Mouse (Mus musculus): ENCODE measurements at regions not wholly inside any gene's neighbourhood (a gene's known extent, or its start where the extent isn't known, plus 50 kb on each side); places are given as distances from the start of the nearest gene placed in this dataset.
A peak's percentile ranks its signal among the peaks of the same experiment; 100 is the strongest.

DNA sequence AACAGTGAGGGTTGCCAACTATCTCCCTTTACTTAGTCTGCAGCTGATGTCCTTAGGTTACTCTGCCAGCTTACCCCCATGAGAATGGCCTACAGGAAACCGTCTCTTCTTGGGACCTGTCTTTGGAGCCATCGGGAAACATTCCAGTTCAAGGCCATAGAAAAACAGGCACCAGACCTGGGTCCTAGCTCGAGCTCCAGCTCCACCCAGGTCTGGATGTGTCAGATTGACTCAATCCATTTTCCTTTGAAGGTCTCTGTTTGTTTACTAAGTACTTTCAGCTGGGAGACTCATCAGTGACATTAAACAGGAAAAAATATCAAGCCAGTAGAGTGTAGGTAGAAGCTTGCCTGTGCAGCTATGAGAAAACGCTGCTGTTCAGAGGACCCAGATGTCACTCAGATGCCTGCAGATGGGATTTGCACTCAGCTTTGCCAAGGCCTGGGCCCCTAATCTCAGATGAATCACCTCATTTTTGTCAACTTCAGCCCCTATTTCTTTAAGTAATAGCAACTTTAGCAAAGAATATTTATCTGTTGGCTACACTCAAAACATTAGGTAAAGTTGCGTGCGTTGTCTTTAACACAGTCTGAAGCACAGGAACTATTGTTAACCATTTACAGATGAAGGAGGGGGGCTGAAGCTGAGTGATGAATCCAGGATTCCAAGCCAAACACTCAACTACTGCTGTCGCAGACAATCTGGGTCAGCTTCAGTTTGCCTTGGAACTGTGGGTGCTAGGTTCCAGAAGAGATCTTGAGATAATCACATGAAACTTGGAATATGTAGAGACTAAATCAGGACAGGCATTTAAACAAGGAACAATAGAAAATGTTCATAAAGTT lies 359.0 kb upstream of the Tnp1 start:
- TF ChIP-seq POLR2A (IDR thresholded peaks at IDR 0.05; ENCODE audit: borderline replicate concordance, insufficient read depth, low read length) (no peak), CTCF (IDR thresholded peaks at IDR 0.05; ENCODE audit: borderline replicate concordance, insufficient read depth, low read depth, low read length) (no peak)
- Histone ChIP-seq H3K27ac (ENCODE audit: insufficient read depth, low read length) (no peak overlapping the region), H3K27me3 (ENCODE audit: control insufficient read depth, insufficient read depth, low read length) (no peaks in the 10 kb centered on the region), H3K4me1 (ENCODE audit: control insufficient read depth, insufficient read depth, low read length) (no peaks in the 10 kb centered on the region), H3K4me3 (replicated peaks; ENCODE audit: insufficient read depth, low read depth, low read length) (no peak overlapping the region)
- WGBS: 67% methylated on average over 7 of the region's 7 CpGs
- no peak for DNase-seq

GRCm38 (mm10) chr1:73368222-73368621 lies 352.5 kb upstream of the Tnp1 start:
- 78% methylated on average over 5 of the region's 5 CpGs for WGBS
- no peak overlapping the region for H3K27ac ChIP-seq (ENCODE audit: insufficient read depth, low read length)
- no peaks in the 10 kb centered on the region for H3K27me3 ChIP-seq (ENCODE audit: control insufficient read depth, insufficient read depth, low read length)
- no peak for DNase-seq
- H3K4me1 ChIP-seq (ENCODE audit: control insufficient read depth, insufficient read depth, low read length): no peaks in the 10 kb centered on the region
- H3K4me3 ChIP-seq (replicated peaks; ENCODE audit: insufficient read depth, low read depth, low read length): no peak overlapping the region
- TF ChIP-seq CTCF (IDR thresholded peaks at IDR 0.05; ENCODE audit: borderline replicate concordance, insufficient read depth, low read depth, low read length) (no peak), POLR2A (IDR thresholded peaks at IDR 0.05; ENCODE audit: borderline replicate concordance, insufficient read depth, low read length) (no peak)

GRCm38 (mm10) chr1:73365842-73366241 lies 350.1 kb upstream of the Tnp1 start:
- Histone ChIP-seq H3K27ac (ENCODE audit: insufficient read depth, low read length) (no peak overlapping the region), H3K4me1 (ENCODE audit: control insufficient read depth, insufficient read depth, low read length) (no peaks in the 10 kb centered on the region), H3K27me3 (ENCODE audit: control insufficient read depth, insufficient read depth, low read length) (no peaks in the 10 kb centered on the region), H3K4me3 (replicated peaks; ENCODE audit: insufficient read depth, low read depth, low read length) (no peak overlapping the region)
- 88% methylated on average over 4 of the region's 4 CpGs for WGBS
- DNase-seq: no peak
- TF ChIP-seq CTCF (IDR thresholded peaks at IDR 0.05; ENCODE audit: borderline replicate concordance, insufficient read depth, low read depth, low read length): no peak
- no peak for TF ChIP-seq POLR2A (IDR thresholded peaks at IDR 0.05; ENCODE audit: borderline replicate concordance, insufficient read depth, low read length)

DNA sequence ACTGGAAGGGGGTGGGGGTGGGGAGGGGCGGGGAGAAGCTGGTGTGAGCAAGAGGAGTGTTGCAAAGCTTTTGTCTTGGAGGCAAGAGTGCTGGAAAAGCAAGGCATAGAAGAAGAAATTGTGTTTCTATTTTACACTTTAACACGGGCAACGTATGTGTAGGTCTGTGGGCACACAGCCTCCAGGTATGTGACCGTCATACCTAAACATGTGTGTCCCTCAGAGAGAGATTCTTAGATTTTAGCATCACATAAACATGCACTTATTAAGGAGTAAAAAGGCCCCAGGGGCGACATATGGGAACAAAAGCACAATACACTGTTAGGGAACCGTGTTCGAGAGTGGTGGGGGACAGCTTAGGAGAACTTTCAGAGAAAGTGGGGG lies 348.6 kb upstream of the Tnp1 start:
- H3K4me3 ChIP-seq (replicated peaks; ENCODE audit: insufficient read depth, low read depth, low read length): no peak overlapping the region
- 92% methylated on average over 7 of the region's 7 CpGs for WGBS
- no peaks in the 10 kb centered on the region for H3K27me3 ChIP-seq (ENCODE audit: control insufficient read depth, insufficient read depth, low read length)
- no peaks in the 10 kb centered on the region for H3K4me1 ChIP-seq (ENCODE audit: control insufficient read depth, insufficient read depth, low read length)
- no peak for DNase-seq
- H3K27ac ChIP-seq (ENCODE audit: insufficient read depth, low read length): no peak overlapping the region
- TF ChIP-seq POLR2A (IDR thresholded peaks at IDR 0.05; ENCODE audit: borderline replicate concordance, insufficient read depth, low read length): no peak

DNA sequence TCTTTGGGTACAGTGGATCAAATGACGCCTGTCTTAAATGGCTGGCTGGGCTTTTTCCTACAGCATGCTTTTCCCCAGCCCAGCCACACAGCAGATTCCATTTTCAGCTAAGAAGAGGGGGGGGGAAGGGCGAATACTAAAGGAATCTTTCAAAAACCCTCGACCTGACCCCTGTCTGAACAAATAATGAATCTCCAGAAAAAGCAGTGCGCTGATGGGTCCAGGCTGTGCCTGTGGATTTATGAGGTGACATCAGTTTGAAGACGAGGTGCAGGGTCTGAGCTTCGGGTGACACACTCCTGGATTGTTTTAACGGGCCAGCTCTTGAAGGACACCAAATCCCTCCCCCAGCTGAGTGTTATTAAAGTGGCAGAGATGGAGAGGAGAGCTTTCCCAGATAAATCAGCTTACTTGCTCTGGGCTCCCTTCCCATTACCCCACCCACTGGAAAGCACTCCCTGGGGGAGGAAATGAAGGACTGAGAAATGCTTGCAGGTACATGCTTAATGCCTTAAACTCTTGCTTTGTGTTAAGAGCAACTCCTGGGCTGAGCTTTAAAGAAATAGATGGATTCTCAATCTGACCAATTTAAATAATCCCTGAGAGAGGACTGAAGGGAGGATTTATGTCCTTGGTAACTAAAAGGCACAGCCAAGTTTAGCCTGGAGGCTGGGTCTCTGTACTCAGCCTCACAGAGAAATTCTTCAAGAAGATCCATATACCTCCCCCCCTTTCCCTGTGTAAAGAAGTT lies 348.0 kb upstream of the Tnp1 start:
- Histone ChIP-seq H3K4me1 (ENCODE audit: control insufficient read depth, insufficient read depth, low read length) (no peaks in the 10 kb centered on the region), H3K27me3 (ENCODE audit: control insufficient read depth, insufficient read depth, low read length) (no peaks in the 10 kb centered on the region), H3K27ac (ENCODE audit: insufficient read depth, low read length) (no peak overlapping the region), H3K4me3 (replicated peaks; ENCODE audit: insufficient read depth, low read depth, low read length) (no peak overlapping the region)
- 56% methylated on average over 7 of the region's 7 CpGs for WGBS
- TF ChIP-seq POLR2A (IDR thresholded peaks at IDR 0.05; ENCODE audit: borderline replicate concordance, insufficient read depth, low read length): no peak
- TF ChIP-seq CTCF (IDR thresholded peaks at IDR 0.05; ENCODE audit: borderline replicate concordance, insufficient read depth, low read depth, low read length): no peak
- DNase-seq: no peak

- WGBS: 62% methylated on average over 1 of the region's 1 CpGs
- peak in 1 of 2 experiments; percentile 10 for DNase-seq
- Histone ChIP-seq H3K4me3 (replicated peaks; ENCODE audit: insufficient read depth, low read depth, low read length) (no peak overlapping the region), H3K4me1 (ENCODE audit: control insufficient read depth, insufficient read depth, low read length) (no peaks in the 10 kb centered on the region), H3K27ac (ENCODE audit: insufficient read depth, low read length) (no peak overlapping the region), H3K27me3 (ENCODE audit: control insufficient read depth, insufficient read depth, low read length) (no peaks in the 10 kb centered on the region)
- TF ChIP-seq POLR2A (IDR thresholded peaks at IDR 0.05; ENCODE audit: borderline replicate concordance, insufficient read depth, low read length) (no peak), CTCF (IDR thresholded peaks at IDR 0.05; ENCODE audit: borderline replicate concordance, insufficient read depth, low read depth, low read length) (no peak)
Measured at GRCm38 (mm10) chr1:73362122-73362521, 346.4 kb upstream of the Tnp1 start.

GRCm38 (mm10) chr1:73361300-73361699 lies 345.6 kb upstream of the Tnp1 start:
- Histone ChIP-seq H3K4me1 (ENCODE audit: control insufficient read depth, insufficient read depth, low read length) (no peaks in the 10 kb centered on the region), H3K4me3 (replicated peaks; ENCODE audit: insufficient read depth, low read depth, low read length) (no peak overlapping the region), H3K27ac (ENCODE audit: insufficient read depth, low read length) (no peak overlapping the region), H3K27me3 (ENCODE audit: control insufficient read depth, insufficient read depth, low read length) (no peaks in the 10 kb centered on the region)
- WGBS: 84% methylated on average over 7 of the region's 7 CpGs
- no peak for DNase-seq
- TF ChIP-seq POLR2A (IDR thresholded peaks at IDR 0.05; ENCODE audit: borderline replicate concordance, insufficient read depth, low read length) (no peak), CTCF (IDR thresholded peaks at IDR 0.05; ENCODE audit: borderline replicate concordance, insufficient read depth, low read depth, low read length) (no peak)

DNA sequence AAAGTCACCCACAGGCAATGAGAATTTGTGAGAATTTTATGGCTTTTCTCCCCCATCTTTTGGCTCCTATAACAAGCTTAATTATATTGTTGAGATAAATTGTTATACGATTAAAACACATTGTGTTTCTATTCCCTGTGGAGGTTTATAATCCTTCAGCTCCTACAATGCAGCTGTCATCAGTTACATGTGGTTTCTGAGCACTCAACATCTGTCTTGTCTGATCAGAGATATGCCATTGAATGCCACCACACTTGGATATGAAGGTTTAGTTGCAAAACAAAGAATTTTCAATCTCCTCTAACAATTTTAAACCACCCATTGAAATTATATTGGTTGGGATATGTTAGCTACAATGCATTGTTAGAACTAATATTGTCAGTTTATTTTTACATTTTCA lies 338.7 kb upstream of the Tnp1 start:
- TF ChIP-seq POLR2A (IDR thresholded peaks at IDR 0.05; ENCODE audit: borderline replicate concordance, insufficient read depth, low read length): no peak
- no peak for TF ChIP-seq CTCF (IDR thresholded peaks at IDR 0.05; ENCODE audit: borderline replicate concordance, insufficient read depth, low read depth, low read length)
- WGBS: 62% methylated on average over 1 of the region's 1 CpGs
- no peak for DNase-seq
- Histone ChIP-seq H3K4me3 (replicated peaks; ENCODE audit: insufficient read depth, low read depth, low read length) (no peak overlapping the region), H3K27ac (ENCODE audit: insufficient read depth, low read length) (no peak overlapping the region), H3K4me1 (ENCODE audit: control insufficient read depth, insufficient read depth, low read length) (no peaks in the 10 kb centered on the region), H3K27me3 (ENCODE audit: control insufficient read depth, insufficient read depth, low read length) (no peaks in the 10 kb centered on the region)

All from cerebellum, adult 2 months (tissue).